Mouse (Mus musculus): ENCODE measurements around the gene Nxph4. TPM values are rescaled to one million over a fixed set of nuclear protein-coding genes. Genes with fewer than 3 reads are reported as not detected.

Nxph4 gene
- polyA plus RNA-seq, 1 experiment from 2014 or later, result 194 TPM

DNA sequence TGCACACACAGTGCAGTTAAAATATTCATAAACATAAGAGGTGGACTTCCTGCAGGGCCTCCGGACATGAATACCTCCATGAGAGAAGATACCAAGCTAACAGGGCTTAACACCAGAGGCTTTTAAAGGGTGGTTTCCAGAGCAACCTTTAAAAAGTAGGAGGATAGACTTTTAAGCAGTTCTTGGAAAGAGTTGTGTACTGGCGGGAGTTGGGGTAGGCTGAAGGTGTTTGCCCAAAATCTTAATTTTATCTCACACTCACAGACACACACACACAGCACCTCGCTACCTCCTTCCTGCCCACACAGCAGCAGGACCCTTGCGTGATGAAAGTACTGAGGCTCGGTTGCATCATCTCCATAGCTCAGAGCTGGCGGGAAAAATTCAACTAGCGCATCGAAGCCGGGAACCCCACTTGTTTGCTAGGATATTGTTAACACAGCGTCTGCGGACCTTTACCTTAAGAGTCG, 12.7 kb downstream of the Nxph4 start:
- no peak for ATAC-seq (ENCODE audit: low FRiP score, low read depth)
- H3K4me1 ChIP-seq (replicated peaks), result peaks cover 47% of the 10 kb centered on the region

DNA sequence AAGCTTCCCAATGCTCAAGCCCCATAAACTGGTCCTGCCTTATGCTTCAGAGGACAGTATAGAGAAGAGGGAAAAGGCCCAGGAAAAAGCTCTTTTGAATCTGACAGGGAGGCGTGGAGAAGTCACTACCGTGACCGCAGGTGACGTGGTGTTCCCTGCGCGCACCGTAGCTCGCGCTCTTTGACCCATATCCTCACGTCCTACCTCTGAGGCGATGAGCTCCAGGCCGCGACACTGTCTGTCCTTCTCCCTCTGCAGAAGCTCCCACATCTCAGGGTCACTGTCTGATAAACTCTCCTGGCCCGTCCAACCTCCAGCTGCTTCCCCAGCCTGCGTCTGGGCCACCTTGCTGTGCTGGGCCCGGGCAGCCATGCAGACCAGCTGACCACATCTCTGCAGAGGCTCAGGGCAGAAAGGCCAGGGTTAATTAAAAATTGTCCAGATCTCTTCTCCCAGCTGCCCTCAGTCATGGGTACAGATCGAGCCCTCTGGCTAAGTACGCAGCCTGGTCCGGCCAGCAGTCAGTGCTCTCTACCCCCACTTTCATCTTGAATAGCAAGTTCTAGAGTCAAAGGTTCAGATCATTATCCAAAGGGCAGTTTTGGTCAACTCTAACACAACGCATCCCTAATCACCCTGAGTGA, 13.5 kb downstream of the Nxph4 start:
- no peak overlapping the region for H3K27ac ChIP-seq (replicated peaks)
- H3K36me3 ChIP-seq, result peaks cover 10% of the 10 kb centered on the region
- H3K9me3 ChIP-seq, result no peaks in the 10 kb centered on the region
- 82% methylated on average over 20 of the region's 20 CpGs for WGBS
- no peak overlapping the region for H3K9ac ChIP-seq
- H3K4me3 ChIP-seq, result no peak overlapping the region; the same call in 1 of the 2 replicates
- peaks cover 47% of the 10 kb centered on the region for H3K4me1 ChIP-seq (replicated peaks)
- no peak for ATAC-seq (ENCODE audit: low FRiP score, low read depth)
- peak overlapping the region; percentile 89 for H3K4me2 ChIP-seq
- H3K27me3 ChIP-seq, result no peaks in the 10 kb centered on the region

More for the DNA sequence above, 12.7 kb downstream of the Nxph4 start:
- Histone ChIP-seq H3K4me3 (peak overlapping the region; percentile 56), H3K27ac (replicated peaks) (no peak overlapping the region), H3K27me3 (no peaks in the 10 kb centered on the region), H3K9me3 (no peaks in the 10 kb centered on the region), H3K4me2 (peak overlapping the region; percentile 89), H3K9ac (peak overlapping the region; percentile 56), H3K36me3 (peaks cover 10% of the 10 kb centered on the region)
- 14% methylated on average over 12 of the region's 12 CpGs for WGBS

DNA sequence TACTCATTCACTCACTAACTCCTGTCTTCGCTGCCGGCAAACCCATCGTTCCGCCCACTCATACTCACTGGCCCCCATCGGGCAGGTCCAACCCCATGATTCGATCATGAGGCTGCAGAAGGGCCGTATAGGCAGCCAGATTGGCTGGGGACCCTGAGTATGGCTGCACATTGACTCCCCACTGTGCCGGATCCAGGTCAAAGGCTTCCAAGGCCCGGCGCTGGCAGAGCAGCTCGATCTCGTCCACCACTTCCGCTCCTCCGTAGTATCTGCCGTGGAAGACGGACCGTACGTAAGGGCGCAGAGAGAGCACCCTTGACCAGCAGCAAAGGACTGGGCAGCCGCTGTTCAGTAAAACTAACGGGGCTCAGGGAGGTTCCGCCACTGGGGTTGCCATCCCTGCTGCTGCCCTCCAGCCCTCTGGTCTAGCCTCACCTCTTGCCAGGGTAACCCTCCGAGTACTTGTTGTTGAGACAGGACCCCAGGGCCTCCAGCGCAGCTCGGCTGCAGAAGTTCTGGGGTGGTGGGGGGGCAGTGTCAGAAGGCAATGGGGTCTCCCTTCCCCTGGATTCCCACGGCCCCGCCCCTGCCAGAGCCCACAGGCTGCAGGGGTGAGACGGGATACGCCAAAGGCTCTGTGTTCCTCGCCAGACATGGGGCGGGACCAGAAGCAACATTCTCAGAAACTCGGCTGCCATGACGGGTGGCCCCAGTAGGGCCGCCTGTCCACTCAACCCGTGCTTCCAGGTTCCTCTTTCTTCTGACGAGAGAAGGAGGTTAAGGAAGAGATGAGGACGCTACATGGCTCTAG, 14.3 kb downstream of the Nxph4 start:
- no peak overlapping the region for H3K4me3 ChIP-seq
- no peak for ATAC-seq (ENCODE audit: low FRiP score, low read depth)
- no peak overlapping the region for H3K27ac ChIP-seq (replicated peaks)
- H3K4me1 ChIP-seq (replicated peaks), result peaks cover 47% of the 10 kb centered on the region
- WGBS, result 94% methylated on average over 37 of the region's 37 CpGs
- H3K4me2 ChIP-seq, result no peak overlapping the region
- peaks cover 10% of the 10 kb centered on the region for H3K36me3 ChIP-seq
- H3K27me3 ChIP-seq, result no peaks in the 10 kb centered on the region
- H3K9ac ChIP-seq, result no peak overlapping the region
- no peaks in the 10 kb centered on the region for H3K9me3 ChIP-seq

DNA sequence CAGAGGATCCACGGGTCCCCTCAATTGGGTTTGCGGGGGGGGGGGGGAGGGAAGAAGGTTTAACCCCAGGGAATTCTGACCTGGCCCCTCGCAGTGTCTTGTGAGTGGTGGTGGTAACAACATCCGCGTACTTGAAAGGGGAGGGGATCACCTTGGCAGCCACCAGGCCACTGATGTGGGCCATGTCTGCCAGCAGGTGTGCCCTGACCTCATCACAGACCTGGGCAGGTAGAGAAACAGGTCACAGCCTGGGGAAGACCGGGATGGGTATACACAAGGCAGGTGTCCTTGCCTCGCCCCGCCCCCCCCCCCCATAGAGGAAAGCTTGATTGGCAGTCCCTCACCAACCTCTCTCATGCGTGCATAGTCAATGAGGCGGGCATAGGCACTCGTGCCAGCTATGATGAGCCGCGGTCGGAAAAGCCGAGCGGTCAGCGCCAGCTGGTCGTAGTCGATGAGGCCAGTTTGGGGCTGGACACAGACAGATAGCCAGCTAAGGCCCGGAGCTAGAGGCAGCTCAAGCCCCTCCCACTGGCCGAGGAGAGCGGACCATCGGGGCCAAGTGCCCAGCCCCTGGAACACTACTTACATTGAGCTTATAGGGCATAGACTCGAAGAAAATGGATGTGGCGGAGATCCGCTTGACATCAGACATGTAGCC, 15.2 kb downstream of the Nxph4 start:
- no peak for ATAC-seq (ENCODE audit: low FRiP score, low read depth)

DNA sequence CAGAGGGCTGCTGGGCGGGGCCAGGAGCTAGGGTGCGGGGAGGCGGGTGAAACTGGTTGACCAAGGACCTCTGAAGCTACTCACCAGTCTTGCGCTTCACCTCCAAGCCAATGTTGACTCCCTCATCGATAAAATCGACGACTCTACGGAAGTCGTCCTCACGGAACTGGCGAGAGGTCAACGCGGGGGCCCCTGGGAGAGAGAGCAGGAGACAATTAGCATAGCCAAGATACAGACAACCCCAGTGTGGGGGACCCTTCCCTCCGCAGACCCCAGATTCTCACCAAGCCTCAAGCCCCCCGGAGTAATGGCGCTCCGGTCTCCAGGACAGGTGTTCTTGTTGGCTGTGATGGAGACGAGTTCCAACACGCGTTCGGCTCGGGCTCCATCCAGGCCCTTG, 16.4 kb downstream of the Nxph4 start:
- Histone ChIP-seq H3K9me3 (no peaks in the 10 kb centered on the region), H3K27me3 (no peaks in the 10 kb centered on the region), H3K4me3 (no peak overlapping the region), H3K4me1 (replicated peaks) (peaks cover 57% of the 10 kb centered on the region), H3K4me2 (no peak overlapping the region), H3K9ac (no peak overlapping the region), H3K36me3 (peaks cover 10% of the 10 kb centered on the region), H3K27ac (replicated peaks) (no peak overlapping the region)
- ATAC-seq (ENCODE audit: low FRiP score, low read depth), result no peak
- 88% methylated on average over 22 of the region's 22 CpGs for WGBS

More for the DNA sequence above, 15.2 kb downstream of the Nxph4 start:
- 83% methylated on average over 25 of the region's 26 CpGs for WGBS
- Histone ChIP-seq H3K4me2 (no peak overlapping the region), H3K36me3 (peaks cover 10% of the 10 kb centered on the region), H3K9me3 (no peaks in the 10 kb centered on the region), H3K27ac (replicated peaks) (no peak overlapping the region), H3K9ac (no peak overlapping the region), H3K27me3 (no peaks in the 10 kb centered on the region), H3K4me3 (no peak overlapping the region), H3K4me1 (replicated peaks) (peaks cover 44% of the 10 kb centered on the region)

DNA sequence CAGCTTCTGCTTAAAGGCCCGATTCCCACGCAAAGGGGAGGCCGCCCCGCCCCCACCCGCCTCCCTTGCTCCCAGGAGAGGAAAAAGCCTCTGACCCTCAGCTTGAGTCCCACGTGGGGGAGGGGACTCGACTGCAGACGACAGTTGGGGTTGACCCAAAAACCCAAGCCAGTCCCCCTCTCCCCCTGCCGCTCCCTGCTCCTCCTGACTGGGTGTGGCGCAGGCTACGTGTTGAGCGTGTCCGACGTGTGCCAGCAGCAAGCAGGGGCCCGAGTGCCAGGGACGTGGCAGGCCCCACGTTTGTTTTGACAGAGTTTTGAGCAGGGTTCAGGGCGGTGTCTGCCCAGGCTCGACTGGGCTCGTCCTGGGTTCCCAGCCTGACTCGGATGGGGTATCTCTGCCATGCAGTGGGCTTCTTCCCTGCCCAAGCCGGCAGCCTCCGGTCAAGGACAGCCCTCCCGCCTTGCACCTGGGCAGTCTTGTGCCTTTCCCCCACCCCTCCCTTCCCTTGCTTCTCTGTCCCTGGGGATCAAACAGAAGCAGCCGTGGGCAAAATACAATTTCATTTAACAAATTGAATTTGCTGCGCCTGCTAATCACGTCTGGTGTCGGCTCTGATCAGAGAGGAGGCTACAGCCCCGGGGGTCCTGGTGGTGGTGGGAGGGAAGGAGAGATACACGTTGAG, 17.6 kb downstream of the Nxph4 start:
- Histone ChIP-seq H3K4me2 (peak overlapping the region; percentile 12; the same call in 1 of the 2 replicates), H3K36me3 (peaks cover 10% of the 10 kb centered on the region), H3K9me3 (no peaks in the 10 kb centered on the region), H3K27me3 (no peaks in the 10 kb centered on the region), H3K27ac (replicated peaks) (no peak overlapping the region; the same call in 1 of the 2 replicates), H3K4me1 (replicated peaks) (peaks cover 66% of the 10 kb centered on the region), H3K9ac (no peak overlapping the region), H3K4me3 (no peak overlapping the region)
- WGBS, result 7% methylated on average over 29 of the region's 30 CpGs
- no peak for ATAC-seq (ENCODE audit: low FRiP score, low read depth)

DNA sequence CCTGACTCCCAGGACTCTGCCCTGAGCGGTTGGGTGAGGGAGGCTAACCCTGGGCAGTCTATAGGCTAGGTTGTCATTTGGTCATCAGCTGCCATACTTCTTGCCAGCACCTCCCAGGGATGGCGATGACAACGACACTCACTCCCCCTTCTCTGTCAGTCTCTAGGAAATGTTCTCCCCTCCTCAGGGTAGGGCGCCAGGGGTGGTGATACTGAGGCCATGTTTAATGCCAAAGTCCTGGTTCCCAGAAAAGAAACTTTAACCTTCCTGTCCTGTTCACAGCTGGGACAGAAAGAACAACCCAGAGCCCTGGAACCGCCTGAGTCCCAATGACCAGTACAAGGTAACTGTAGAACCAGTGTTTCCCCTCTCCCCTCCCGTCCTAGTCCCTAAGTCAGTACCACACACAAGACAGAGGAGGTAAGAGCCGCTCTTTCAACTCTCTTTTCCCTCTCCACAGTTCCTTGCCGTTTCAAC, 18.3 kb downstream of the Nxph4 start:
- peaks cover 66% of the 10 kb centered on the region for H3K4me1 ChIP-seq (replicated peaks)
- H3K27me3 ChIP-seq, result no peaks in the 10 kb centered on the region
- peak overlapping the region; percentile 12; the same call in 1 of the 2 replicates for H3K4me2 ChIP-seq
- H3K27ac ChIP-seq (replicated peaks), result no peak overlapping the region; the same call in 1 of the 2 replicates
- no peak for ATAC-seq (ENCODE audit: low FRiP score, low read depth)
- H3K4me3 ChIP-seq, result no peak overlapping the region
- H3K9ac ChIP-seq, result no peak overlapping the region
- no peaks in the 10 kb centered on the region for H3K9me3 ChIP-seq
- peaks cover 10% of the 10 kb centered on the region for H3K36me3 ChIP-seq
- 26% methylated on average over 8 of the region's 8 CpGs for WGBS

DNA sequence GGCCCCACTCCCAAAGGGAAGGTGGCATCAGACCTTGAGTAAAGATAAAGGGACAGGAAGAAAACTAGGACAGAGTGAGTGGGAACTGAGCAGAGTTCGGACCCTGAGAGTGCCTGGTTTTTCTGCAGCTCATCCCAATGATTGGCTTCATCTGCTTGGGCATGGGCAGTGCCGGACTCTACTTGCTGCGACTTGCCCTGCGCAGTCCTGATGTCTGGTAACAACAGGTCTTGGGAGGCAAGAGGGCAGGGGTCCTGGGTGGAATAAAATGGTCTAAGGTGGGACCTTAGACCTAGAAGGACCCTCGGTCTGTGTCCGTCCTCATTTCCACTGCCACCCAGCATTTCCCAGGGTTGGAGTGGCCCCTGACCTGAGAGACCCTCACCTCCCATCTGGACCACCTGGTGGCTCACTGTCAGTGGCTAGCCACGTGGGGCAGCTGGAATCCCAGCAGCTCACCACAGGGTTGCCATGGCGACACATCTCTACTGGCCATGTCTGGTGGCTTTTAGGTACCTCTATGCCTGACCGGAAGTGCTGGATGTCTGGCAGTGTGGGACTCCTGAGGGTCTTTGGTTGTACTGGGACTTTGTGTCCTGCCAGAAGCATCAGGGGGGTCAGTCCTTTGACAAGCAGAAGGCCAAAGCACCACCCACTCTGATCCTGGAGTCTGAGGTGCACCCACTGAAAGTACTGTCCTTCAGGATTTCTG, 18.9 kb downstream of the Nxph4 start:
- Histone ChIP-seq H3K27ac (replicated peaks) (no peak overlapping the region), H3K4me1 (replicated peaks) (peaks cover 68% of the 10 kb centered on the region), H3K4me3 (no peak overlapping the region), H3K36me3 (peaks cover 10% of the 10 kb centered on the region), H3K4me2 (peak overlapping the region; percentile 6; the same call in 1 of the 2 replicates), H3K27me3 (no peaks in the 10 kb centered on the region), H3K9me3 (no peaks in the 10 kb centered on the region), H3K9ac (no peak overlapping the region)
- WGBS, result 25% methylated on average over 9 of the region's 9 CpGs
- no peak for ATAC-seq (ENCODE audit: low FRiP score, low read depth)

DNA sequence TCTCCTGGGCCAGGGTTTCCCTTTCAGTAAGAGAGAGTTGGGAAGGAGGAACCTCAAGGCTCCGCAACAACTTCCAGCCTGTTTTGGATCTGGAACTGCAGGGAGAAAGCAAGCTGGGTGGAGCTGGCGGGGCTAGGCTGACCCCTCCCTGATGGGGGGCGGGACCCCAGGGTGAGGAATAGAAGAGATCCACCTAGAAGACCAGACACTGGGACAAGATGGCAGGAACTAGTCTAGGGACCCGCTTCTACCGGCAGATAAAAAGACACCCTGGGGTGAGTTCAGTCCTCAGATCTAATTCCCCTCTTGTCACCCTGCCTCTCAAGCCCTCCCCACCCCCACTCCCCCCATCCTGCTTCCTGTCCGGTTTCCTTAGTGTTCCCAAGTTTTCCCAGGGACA, 19.6 kb downstream of the Nxph4 start, which contains the start of gene Ndufa4l2:
Gene Ndufa4l2 (plus strand): TSS at position 204 of the 400 bp plus-strand sequence.
- ATAC-seq (ENCODE audit: low FRiP score, low read depth), result no peak
- Histone ChIP-seq H3K4me1 (replicated peaks) (peaks cover 75% of the 10 kb centered on the region), H3K4me3 (0 out of 2 replicates have a peak within 1 kb of the TSS, but pooled peaks have one; percentile 9), H3K9me3 (no peaks in the 10 kb centered on the region), H3K36me3 (peaks cover 10% of the 10 kb centered on the region), H3K27me3 (no peaks in the 10 kb centered on the region), H3K9ac (no peak within 1 kb of the TSS), H3K27ac (replicated peaks) (peak within 1 kb of the TSS; percentile 99; the same call in 1 of the 2 replicates), H3K4me2 (peak within 1 kb of the TSS; percentile 97)
- WGBS, result 16% methylated on average over 6 of the region's 6 CpGs

DNA sequence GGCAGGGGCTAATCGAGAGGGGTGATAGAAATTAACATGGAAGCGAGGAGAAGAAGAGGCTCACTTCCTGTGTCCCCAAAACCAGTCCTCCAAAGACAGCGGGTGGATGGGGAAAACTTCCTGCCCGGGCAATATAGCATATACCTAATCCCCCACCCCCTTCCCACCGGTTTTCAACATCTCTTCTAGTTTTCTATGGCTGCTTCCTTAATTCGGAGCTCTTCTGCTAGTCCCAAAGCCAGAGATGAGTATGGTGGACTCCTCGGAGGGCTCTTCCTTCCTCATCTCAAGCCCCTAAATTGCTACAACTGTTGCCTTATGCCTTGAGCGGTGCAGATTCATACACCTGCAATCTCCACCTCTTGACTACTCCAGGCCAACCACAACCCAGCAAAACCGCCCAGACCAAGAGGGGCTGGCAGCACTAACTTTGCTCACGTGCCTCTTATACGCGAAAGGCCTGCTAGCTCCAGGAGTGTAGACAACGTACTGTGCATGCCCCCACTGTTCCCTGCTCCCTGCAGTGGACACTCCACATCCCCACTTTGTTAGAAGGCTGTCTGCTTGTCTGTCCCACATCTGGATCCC, 20.2 kb downstream of the Nxph4 start:
- H3K27ac ChIP-seq (replicated peaks), result 0 out of 2 replicates have a peak overlapping the region, but pooled peaks have one; percentile 99
- H3K27me3 ChIP-seq, result no peaks in the 10 kb centered on the region
- 0 out of 2 replicates have a peak overlapping the region, but pooled peaks have one; percentile 9 for H3K4me3 ChIP-seq
- ATAC-seq (ENCODE audit: low FRiP score, low read depth), result no peak
- no peak overlapping the region for H3K9ac ChIP-seq
- peaks cover 80% of the 10 kb centered on the region for H3K4me1 ChIP-seq (replicated peaks)
- peaks cover 10% of the 10 kb centered on the region for H3K36me3 ChIP-seq
- WGBS, result 19% methylated on average over 13 of the region's 13 CpGs
- no peaks in the 10 kb centered on the region for H3K9me3 ChIP-seq
- H3K4me2 ChIP-seq, result peak overlapping the region; percentile 97; the same call in 1 of the 2 replicates
